Mouse (Mus musculus) ES-Bruce4 (cell line): ENCODE measurements at regions not wholly inside any gene's neighbourhood (a gene's known extent, or its start where the extent isn't known, plus 50 kb on each side); places are given as distances from the start of the nearest gene placed in this dataset.

ENCODE experiments used
- CTCF ChIP-seq: IDR thresholded peaks from one replicate; pipeline ENCODE4 v1.8.1; 2011; ENCODE audit warnings: low read depth, low read length
- EP300 ChIP-seq: IDR thresholded peaks from 2 replicates; pipeline ENCODE4 v1.6.1; 2011; ENCODE audit warnings: low read depth, low read length; ENCODE audit not compliant: insufficient read depth

- TF ChIP-seq EP300 (no peak), CTCF (no peak)
These were observed 81.2 kb upstream of the Atl2 start for GRCm38 (mm10) chr17:79977154-79977571.
